Mouse (Mus musculus) inflammation-experienced regulatory T-cells (primary cell): ENCODE results near the gene Il4ra. TPM values are rescaled to one million over a fixed set of nuclear protein-coding genes. Genes with fewer than 3 reads are reported as not detected.

Experiments
- polyA plus RNA-seq, 2 experiments: library from polyadenylated mRNA; unstranded; fragments of 100-300 nt; shearing (Covaris generic); gene quantifications; one replicate each; pipeline ENCODE4 v1.2.1; 2017

The Il4ra gene
- 100 to 1,000 TPM; 130 to 180 TPM for polyA plus RNA-seq

DNA sequence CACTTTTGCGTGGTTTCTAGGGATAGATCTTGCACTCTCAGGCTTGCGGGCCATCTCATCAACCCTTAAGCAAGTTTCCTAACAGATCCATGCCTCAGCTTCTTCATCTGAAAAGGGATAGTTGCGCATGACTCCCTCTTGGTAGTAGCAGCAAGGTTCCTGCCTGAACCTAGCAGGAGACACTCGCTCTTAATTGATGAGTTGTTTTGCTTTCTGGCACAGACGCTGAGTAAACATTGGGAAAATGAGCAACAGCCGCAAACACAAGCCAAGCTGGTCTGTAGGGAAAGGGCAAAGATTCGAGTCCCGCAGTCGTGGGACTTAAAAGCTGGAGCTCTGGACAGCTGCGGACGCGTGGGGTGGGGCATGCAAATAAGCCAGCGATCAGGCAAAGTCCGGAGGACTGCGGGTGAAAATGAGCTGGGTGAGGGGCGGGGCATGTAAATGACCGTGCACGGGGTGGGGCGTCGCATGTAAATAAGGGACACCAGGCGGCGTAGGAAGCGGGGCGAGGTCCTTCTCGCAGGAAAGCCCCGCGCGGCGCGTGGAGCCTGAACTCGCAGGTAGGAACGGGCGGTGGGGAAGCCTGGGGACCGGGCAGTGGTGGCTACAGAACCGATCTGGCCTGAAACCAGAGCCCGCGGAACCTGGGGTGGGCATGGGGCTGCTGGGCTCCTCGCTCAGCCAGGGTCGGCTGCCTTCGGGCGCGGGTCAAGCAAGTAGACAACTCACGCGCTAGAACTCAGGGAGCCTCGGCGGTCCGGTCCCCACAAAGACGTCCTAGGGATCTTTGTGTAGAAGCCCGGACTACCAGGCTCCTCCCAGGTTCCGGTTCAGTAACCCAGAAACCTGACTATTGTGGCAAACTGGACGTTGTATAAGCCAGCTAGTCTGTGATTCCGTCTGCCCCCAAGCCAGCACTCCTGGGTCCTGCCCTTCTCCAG, at the start of gene Il4ra:
Gene Il4ra, plus strand, starts transcription at position 355 of the 944 bp plus-strand sequence.

DNA sequence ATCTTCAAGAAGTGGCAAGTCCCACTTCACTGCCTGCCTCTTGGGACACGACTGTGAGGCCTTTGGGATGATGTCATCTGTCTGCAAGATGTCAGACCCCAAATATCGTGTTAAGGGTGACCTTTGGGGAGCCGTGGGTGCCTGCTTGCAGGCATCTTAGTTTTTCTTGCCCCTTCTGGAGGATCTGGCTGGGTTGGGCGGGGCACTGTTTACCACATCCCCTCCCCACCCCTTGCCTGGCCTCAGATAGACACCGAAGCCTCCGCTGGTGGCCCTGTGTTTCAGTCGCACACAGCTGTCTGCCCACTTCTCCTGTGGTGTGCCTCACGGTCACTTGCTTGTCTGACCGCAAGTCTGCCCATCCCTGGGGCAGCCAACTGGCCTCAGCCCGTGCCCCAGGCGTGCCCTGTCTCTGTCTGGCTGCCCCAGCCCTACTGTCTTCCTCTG, 51.3 kb downstream of the Il4ra start, which contains the start of gene Il21r:
Gene Il21r, plus strand, starts transcription at position 245 of the 447 bp plus-strand sequence.

Other genes starting within 250 kb of the Il4ra start
- 1 to 10 TPM; 6.6 to 9.1 TPM for gene Kdm8, start 107.4 kb upstream of the Il4ra start, polyA plus RNA-seq
- 10 to 100 TPM; 99.2 to 99.5 TPM for gene Nsmce1, start 60.5 kb upstream of the Il4ra start, polyA plus RNA-seq
- 100 to 1,000 TPM; 228 to 301 TPM for gene Il21r, start 51.3 kb downstream of the Il4ra start, polyA plus RNA-seq
- gene Gtf3c1, start 155.7 kb downstream of the Il4ra start, polyA plus RNA-seq, result 10 to 100 TPM; 30.7 to 41.4 TPM
- gene D430042O09Rik, start 155.8 kb downstream of the Il4ra start, polyA plus RNA-seq, result 1 to 10 TPM; 4.7 to 8.4 TPM